Mouse (Mus musculus): ENCODE results near the gene Ptgs2. TPM values are rescaled to one million over a fixed set of nuclear protein-coding genes. Genes with fewer than 3 reads are reported as not detected.

Gene Ptgs2
- total and polyA plus RNA-seq, 3 experiments = 0.57 to 0.66 (median 0.57) TPM

DNA sequence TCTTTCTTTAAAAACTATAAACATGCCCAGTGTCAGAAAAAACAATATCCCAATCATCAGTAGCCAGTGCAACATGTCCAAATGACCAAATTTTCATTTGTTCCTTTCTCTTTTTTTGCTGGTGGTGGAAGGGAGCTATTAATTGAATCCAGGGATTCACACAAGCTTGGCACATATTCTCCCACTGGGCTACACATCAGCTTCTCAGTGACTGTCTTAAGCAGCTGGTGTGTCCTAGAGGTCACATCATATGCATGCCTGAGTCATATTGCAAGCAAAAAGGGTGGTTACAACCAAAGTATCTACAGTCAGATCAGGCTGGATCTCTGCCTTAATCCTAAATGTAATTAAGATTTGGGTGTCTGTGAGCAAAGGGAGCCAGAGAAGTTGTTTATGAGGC, 35.5 kb downstream of the Ptgs2 start:
- Histone ChIP-seq H3K4me3 (no peak overlapping the region), H3K27me3 (ENCODE audit: control insufficient read depth, insufficient read depth, low read length) (no peaks in the 10 kb centered on the region), H3K9ac (ENCODE audit: low read depth, low read length) (no peak overlapping the region), H3K36me3 (ENCODE audit: control insufficient read depth, insufficient read depth, low read length) (no peaks in the 10 kb centered on the region), H3K27ac (no peak overlapping the region), H3K79me2 (replicated peaks; ENCODE audit: control insufficient read depth, insufficient read depth, low read length) (no peaks in the 10 kb centered on the region), H3K4me1 (ENCODE audit: control insufficient read depth, insufficient read depth, low read length) (no peaks in the 10 kb centered on the region)
- intact Hi-C loops (cut with DNase I) = no loop called here
- TF ChIP-seq POLR2A (IDR thresholded peaks at IDR 0.05; ENCODE audit: insufficient read depth, low read depth, low read length) (no peak), EP300 (IDR thresholded peaks at IDR 0.05; ENCODE audit: insufficient read depth, low read depth, low read length) (no peak), CTCF (IDR thresholded peaks at IDR 0.05) (no peak)
- no peak for DNase-seq

DNA sequence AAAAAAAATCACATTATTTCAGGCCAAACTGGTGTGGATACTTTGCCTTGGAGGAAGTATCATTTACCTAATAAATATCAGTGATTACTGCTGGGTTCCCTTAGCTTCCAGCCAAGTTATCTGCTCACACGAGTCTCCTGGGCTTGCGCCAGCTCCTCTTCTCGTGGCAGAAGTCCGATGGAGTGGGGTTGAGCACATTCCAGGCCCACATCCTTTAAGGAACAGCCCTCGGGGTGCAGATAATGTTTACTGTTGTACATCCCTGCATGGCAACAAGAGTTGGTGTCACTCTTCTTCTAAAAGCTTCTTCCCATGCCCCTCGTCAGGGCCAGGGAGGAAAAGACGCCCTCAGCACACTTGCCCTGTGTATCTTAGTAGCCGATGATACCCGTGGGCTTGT, 39.9 kb downstream of the Ptgs2 start:
- intact Hi-C loops (cut with DNase I) = no loop called here
- no peak overlapping the region for H3K9ac ChIP-seq (ENCODE audit: low read depth, low read length)
- no peak for DNase-seq
- H3K36me3 ChIP-seq (ENCODE audit: control insufficient read depth, insufficient read depth, low read length) = no peaks in the 10 kb centered on the region
- H3K27me3 ChIP-seq (ENCODE audit: control insufficient read depth, insufficient read depth, low read length) = no peaks in the 10 kb centered on the region
- TF ChIP-seq EP300 (IDR thresholded peaks at IDR 0.05; ENCODE audit: insufficient read depth, low read depth, low read length) = no peak
- no peak for TF ChIP-seq CTCF (IDR thresholded peaks at IDR 0.05)
- no peaks in the 10 kb centered on the region for H3K79me2 ChIP-seq (replicated peaks; ENCODE audit: control insufficient read depth, insufficient read depth, low read length)
- 46% methylated on average over 9 of the region's 9 CpGs for WGBS
- no peak overlapping the region for H3K4me3 ChIP-seq
- H3K4me1 ChIP-seq (ENCODE audit: control insufficient read depth, insufficient read depth, low read length) = no peaks in the 10 kb centered on the region
- no peak overlapping the region for H3K27ac ChIP-seq

DNA sequence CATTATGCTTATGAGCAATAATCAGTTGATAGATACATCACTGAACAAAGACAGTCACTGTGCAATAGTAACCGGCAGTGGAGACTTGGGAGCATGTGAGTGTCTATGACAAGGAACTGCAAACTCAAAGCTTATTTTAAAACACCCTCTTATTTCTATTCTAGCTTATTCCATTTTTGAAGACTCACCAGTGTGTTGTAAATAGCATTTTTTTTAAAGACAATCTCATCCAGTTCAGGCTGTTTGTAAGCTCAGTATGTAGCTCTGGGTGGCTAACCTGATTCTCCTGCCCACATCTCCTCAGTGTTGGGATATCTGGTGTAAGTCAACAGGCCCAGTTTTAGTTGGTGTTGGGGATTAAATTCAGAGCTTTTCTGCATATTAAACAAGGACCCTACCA, 42.1 kb downstream of the Ptgs2 start:
- no peaks in the 10 kb centered on the region for H3K79me2 ChIP-seq (replicated peaks; ENCODE audit: control insufficient read depth, insufficient read depth, low read length)
- 80% methylated on average over 1 of the region's 1 CpGs for WGBS
- DNase-seq = no peak
- no peak for TF ChIP-seq EP300 (IDR thresholded peaks at IDR 0.05; ENCODE audit: insufficient read depth, low read depth, low read length)
- TF ChIP-seq POLR2A (IDR thresholded peaks at IDR 0.05; ENCODE audit: insufficient read depth, low read depth, low read length) = no peak
- TF ChIP-seq CTCF (IDR thresholded peaks at IDR 0.05) = no peak
- H3K4me1 ChIP-seq (ENCODE audit: control insufficient read depth, insufficient read depth, low read length) = no peaks in the 10 kb centered on the region
- intact Hi-C loops (cut with DNase I) = no loop called here
- H3K4me3 ChIP-seq = no peak overlapping the region
- H3K9ac ChIP-seq (ENCODE audit: low read depth, low read length) = no peak overlapping the region
- H3K27me3 ChIP-seq (ENCODE audit: control insufficient read depth, insufficient read depth, low read length) = no peaks in the 10 kb centered on the region
- H3K36me3 ChIP-seq (ENCODE audit: control insufficient read depth, insufficient read depth, low read length) = no peaks in the 10 kb centered on the region
- H3K27ac ChIP-seq = no peak overlapping the region

DNA sequence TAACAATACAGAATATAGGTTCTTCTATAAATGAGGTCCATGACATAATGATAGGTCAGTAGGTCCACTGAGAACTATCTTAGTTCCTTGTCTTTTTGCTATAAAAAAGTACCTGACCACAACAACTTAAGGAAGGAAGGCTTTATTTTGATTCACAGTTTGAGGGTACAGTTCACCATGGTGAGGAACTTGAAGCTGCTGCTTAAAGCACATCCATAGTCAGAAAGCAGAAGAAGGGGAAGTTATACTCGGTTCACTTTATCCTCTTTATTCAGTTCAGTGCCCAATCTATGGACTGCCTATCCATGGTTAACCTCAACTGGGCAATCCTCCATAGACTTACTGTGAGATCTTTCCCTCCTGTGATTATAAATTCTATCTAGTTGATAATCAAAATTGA, 43.7 kb downstream of the Ptgs2 start:
- no peaks in the 10 kb centered on the region for H3K27me3 ChIP-seq (ENCODE audit: control insufficient read depth, insufficient read depth, low read length)
- intact Hi-C loops (cut with DNase I) = no loop called here
- H3K79me2 ChIP-seq (replicated peaks; ENCODE audit: control insufficient read depth, insufficient read depth, low read length) = no peaks in the 10 kb centered on the region
- no peak for DNase-seq
- H3K9ac ChIP-seq (ENCODE audit: low read depth, low read length) = no peak overlapping the region
- no peak for TF ChIP-seq POLR2A (IDR thresholded peaks at IDR 0.05; ENCODE audit: insufficient read depth, low read depth, low read length)
- TF ChIP-seq CTCF (IDR thresholded peaks at IDR 0.05) = no peak
- TF ChIP-seq EP300 (IDR thresholded peaks at IDR 0.05; ENCODE audit: insufficient read depth, low read depth, low read length) = no peak
- WGBS = 43% methylated on average over 1 of the region's 1 CpGs
- no peak overlapping the region for H3K4me3 ChIP-seq
- no peaks in the 10 kb centered on the region for H3K36me3 ChIP-seq (ENCODE audit: control insufficient read depth, insufficient read depth, low read length)
- H3K27ac ChIP-seq = no peak overlapping the region
- no peaks in the 10 kb centered on the region for H3K4me1 ChIP-seq (ENCODE audit: control insufficient read depth, insufficient read depth, low read length)

DNA sequence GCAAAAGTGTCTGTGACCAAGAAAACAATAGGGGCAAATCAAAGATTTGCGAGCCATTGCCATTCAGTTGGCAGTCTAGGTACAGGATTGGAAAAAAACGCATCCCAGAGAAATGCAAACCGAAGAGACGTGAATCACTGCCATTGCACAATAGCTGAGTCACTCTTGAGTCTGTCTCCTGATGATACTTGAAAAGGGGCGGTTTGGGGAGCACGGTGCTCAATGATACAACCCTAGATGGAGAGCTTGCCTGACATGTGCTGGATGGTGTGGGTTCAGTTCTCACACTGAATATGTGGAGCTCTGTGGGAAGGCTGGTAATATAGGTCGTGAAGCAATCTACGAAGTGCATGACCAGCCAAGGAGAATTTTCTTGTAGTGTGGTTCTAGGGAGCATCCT, 45.2 kb downstream of the Ptgs2 start:
- DNase-seq = no peak
- 70% methylated on average over 8 of the region's 8 CpGs for WGBS
- intact Hi-C loops (cut with DNase I) = no loop called here
- H3K9ac ChIP-seq (ENCODE audit: low read depth, low read length) = no peak overlapping the region
- H3K27me3 ChIP-seq (ENCODE audit: control insufficient read depth, insufficient read depth, low read length) = no peaks in the 10 kb centered on the region
- no peak overlapping the region for H3K4me3 ChIP-seq
- TF ChIP-seq EP300 (IDR thresholded peaks at IDR 0.05; ENCODE audit: insufficient read depth, low read depth, low read length) (no peak), CTCF (IDR thresholded peaks at IDR 0.05) (no peak), POLR2A (IDR thresholded peaks at IDR 0.05; ENCODE audit: insufficient read depth, low read depth, low read length) (no peak)
- no peaks in the 10 kb centered on the region for H3K36me3 ChIP-seq (ENCODE audit: control insufficient read depth, insufficient read depth, low read length)
- no peaks in the 10 kb centered on the region for H3K4me1 ChIP-seq (ENCODE audit: control insufficient read depth, insufficient read depth, low read length)
- no peaks in the 10 kb centered on the region for H3K79me2 ChIP-seq (replicated peaks; ENCODE audit: control insufficient read depth, insufficient read depth, low read length)
- no peak overlapping the region for H3K27ac ChIP-seq

DNA sequence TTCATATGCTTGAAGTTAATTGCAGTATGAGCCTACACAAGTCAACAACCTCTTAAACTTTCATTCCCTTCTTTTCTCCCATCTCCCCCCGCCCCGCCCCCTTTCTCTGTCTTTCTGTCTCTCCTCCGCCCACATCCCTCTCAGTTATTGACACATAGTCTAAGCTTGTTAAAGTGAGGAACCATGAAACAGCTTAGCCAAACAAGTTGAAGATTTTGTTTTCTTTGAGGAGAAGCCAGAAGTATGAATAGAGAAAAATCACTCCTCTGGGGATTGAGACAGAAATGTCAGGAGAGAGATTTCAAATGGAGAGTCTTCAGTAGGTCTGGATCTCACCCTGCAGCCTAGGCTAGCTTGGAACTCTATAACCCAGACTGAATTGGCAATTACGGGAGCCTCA, 47.4 kb downstream of the Ptgs2 start:
- Histone ChIP-seq H3K27ac (no peak overlapping the region), H3K4me1 (ENCODE audit: control insufficient read depth, insufficient read depth, low read length) (no peaks in the 10 kb centered on the region), H3K4me3 (no peak overlapping the region), H3K9ac (ENCODE audit: low read depth, low read length) (no peak overlapping the region), H3K79me2 (replicated peaks; ENCODE audit: control insufficient read depth, insufficient read depth, low read length) (no peaks in the 10 kb centered on the region), H3K36me3 (ENCODE audit: control insufficient read depth, insufficient read depth, low read length) (no peaks in the 10 kb centered on the region), H3K27me3 (ENCODE audit: control insufficient read depth, insufficient read depth, low read length) (no peaks in the 10 kb centered on the region)
- DNase-seq = no peak
- 76% methylated on average over 4 of the region's 4 CpGs for WGBS
- TF ChIP-seq CTCF (IDR thresholded peaks at IDR 0.05) (no peak), POLR2A (IDR thresholded peaks at IDR 0.05; ENCODE audit: insufficient read depth, low read depth, low read length) (no peak), EP300 (IDR thresholded peaks at IDR 0.05; ENCODE audit: insufficient read depth, low read depth, low read length) (no peak)
- intact Hi-C loops (cut with DNase I) = no loop called here

All from heart, adult 2 months (tissue).